Mouse (Mus musculus) intestine, embryonic 15.5 days (tissue): ENCODE data around the gene Gm14214. TPM values are rescaled to one million over a fixed set of nuclear protein-coding genes. Genes with fewer than 3 reads are reported as not detected.

ENCODE experiments used
- ATAC-seq: fragments of 200-750 bp; cut with Nextera tagmentation; 2 replicates; pipeline ENCODE4 v1.8.0; 2017; ENCODE audit warnings: moderate TSS enrichment, moderate library complexity
- H3K27ac ChIP-seq: fragments of 300-500 bp; sonication (generic); 2 replicates; pipeline ENCODE4 v1.5.1; 2015; ENCODE audit warnings: mild to moderate bottlenecking, inconsistent platforms
- H3K27me3 ChIP-seq: fragments of 300-500 bp; sonication (generic); replicated peaks from 2 replicates; pipeline ENCODE4 v1.6.1; 2015; ENCODE audit warnings: inconsistent platforms
- H3K36me3 ChIP-seq: fragments of 300-500 bp; sonication (generic); 2 replicates; pipeline ENCODE4 v1.6.1; 2015; ENCODE audit warnings: inconsistent platforms
- H3K4me1 ChIP-seq: fragments of 300-500 bp; sonication (generic); replicated peaks from 2 replicates; pipeline ENCODE4 v1.6.1; 2015; ENCODE audit warnings: inconsistent platforms
- H3K4me2 ChIP-seq: fragments of 300-500 bp; sonication (generic); replicated peaks from 2 replicates; pipeline ENCODE4 v1.6.1; 2015; ENCODE audit warnings: mild to moderate bottlenecking, inconsistent platforms
- H3K4me3 ChIP-seq: fragments of 300-500 bp; sonication (generic); replicated peaks from 2 replicates; pipeline ENCODE4 v1.5.1; 2015; ENCODE audit warnings: inconsistent platforms
- H3K9ac ChIP-seq: fragments of 300-500 bp; sonication (generic); 2 replicates; pipeline ENCODE4 v1.6.1; 2015; ENCODE audit warnings: inconsistent platforms
- H3K9me3 ChIP-seq: fragments of 300-500 bp; sonication (generic); 2 replicates; pipeline ENCODE4 v1.6.1; 2016; ENCODE audit warnings: inconsistent platforms
- WGBS: fragments of 180-500 bp; shearing (Covaris S2); methylation state at CpG from one replicate; pipeline ENCODE4 v1.1.7; 2015; 5-methylcytosine and 5-hydroxymethylcytosine counted together
- polyA plus RNA-seq: library from polyadenylated mRNA; unstranded; fragments of >200 nt; fragmentation: Nextera tagmentation; extraction: Ambion mirVana; gene quantifications from 2 replicates; pipeline ENCODE4 v1.2.1, GENCODE M21; 2015

Gm14214 gene
- polyA plus RNA-seq, 1 experiment from 2014 or later = not detected

- Histone ChIP-seq H3K36me3 (no peaks in the 10 kb centered on the region), H3K9ac (peak overlapping the region; percentile 20; the same call in 1 of the 2 replicates), H3K4me3 (peak overlapping the region; percentile 89), H3K9me3 (no peaks in the 10 kb centered on the region), H3K4me1 (peaks cover 16% of the 10 kb centered on the region; the same call in 1 of the 2 replicates), H3K27ac (no peak overlapping the region), H3K27me3 (no peaks in the 10 kb centered on the region), H3K4me2 (peak overlapping the region; percentile 54)
- ATAC-seq = no peak
- 6% methylated on average over 14 of the region's 14 CpGs for WGBS
Measured at GRCm38 (mm10) chr2:154789977-154790655, 20.3 kb upstream of the Gm14214 start.

DNA sequence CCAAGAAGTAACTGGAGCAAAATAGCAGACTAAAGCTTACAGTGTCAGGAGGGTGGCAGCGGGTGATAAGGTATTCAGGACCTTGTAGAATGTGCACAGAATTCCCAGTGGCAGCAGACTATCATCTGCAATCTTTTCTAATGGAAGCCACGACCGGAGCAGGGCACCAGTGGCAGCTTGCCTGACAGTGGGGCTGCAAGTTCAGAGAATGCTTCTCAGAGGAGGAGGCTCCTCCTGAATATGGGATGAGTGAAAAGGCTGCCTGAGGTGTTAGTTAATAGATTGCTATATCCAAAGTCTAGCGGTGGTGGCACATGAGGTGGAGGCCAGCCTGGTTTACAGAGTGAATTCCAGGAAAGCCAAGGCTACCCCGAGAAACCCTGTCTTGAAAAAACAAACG is 19.6 kb upstream of the Gm14214 start:
- 67% methylated on average over 6 of the region's 6 CpGs for WGBS
- no peak overlapping the region for H3K27ac ChIP-seq
- peaks cover 14% of the 10 kb centered on the region; the same call in 1 of the 2 replicates for H3K4me1 ChIP-seq
- H3K4me2 ChIP-seq = no peak overlapping the region
- no peaks in the 10 kb centered on the region for H3K36me3 ChIP-seq
- no peak for ATAC-seq
- no peaks in the 10 kb centered on the region for H3K27me3 ChIP-seq
- H3K9me3 ChIP-seq = no peaks in the 10 kb centered on the region
- H3K9ac ChIP-seq = no peak overlapping the region
- no peak overlapping the region for H3K4me3 ChIP-seq

- no peaks in the 10 kb centered on the region for H3K36me3 ChIP-seq
- H3K4me2 ChIP-seq = no peak overlapping the region
- H3K27me3 ChIP-seq = no peaks in the 10 kb centered on the region
- no peak overlapping the region for H3K9ac ChIP-seq
- H3K9me3 ChIP-seq = no peaks in the 10 kb centered on the region
- H3K4me3 ChIP-seq = no peak overlapping the region
- 76% methylated on average over 11 of the region's 11 CpGs for WGBS
- ATAC-seq = no peak
- no peak overlapping the region for H3K27ac ChIP-seq
- 0 out of 2 replicates have a peak, but pooled peaks cover 2% of the 10 kb centered on the region for H3K4me1 ChIP-seq
Measured at GRCm38 (mm10) chr2:154786776-154787175, 16.9 kb upstream of the Gm14214 start.

DNA sequence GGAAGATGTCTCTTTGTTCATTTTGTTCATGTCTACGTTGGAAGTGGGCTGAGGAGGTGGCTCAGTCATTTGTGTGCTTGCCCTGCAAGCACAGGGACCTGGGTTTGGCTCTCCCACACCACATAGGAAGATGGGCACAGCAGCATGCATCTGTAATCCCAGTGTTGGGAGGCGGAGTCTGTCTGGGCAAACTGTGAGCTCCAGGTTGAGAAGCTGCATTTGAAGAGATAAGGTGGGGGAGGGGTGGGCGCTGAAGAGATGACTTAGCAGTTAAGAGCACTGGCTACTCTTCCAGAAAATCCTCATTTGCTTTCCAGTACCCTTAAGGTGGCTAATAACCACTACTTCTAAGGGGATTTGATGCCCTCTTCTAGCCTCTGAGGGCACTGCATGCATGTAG is 16.4 kb upstream of the Gm14214 start:
- WGBS = 62% methylated on average over 3 of the region's 3 CpGs
- no peak for ATAC-seq
- Histone ChIP-seq H3K4me2 (no peak overlapping the region), H3K4me3 (no peak overlapping the region), H3K9me3 (no peaks in the 10 kb centered on the region), H3K36me3 (no peaks in the 10 kb centered on the region), H3K4me1 (0 out of 2 replicates have a peak, but pooled peaks cover 2% of the 10 kb centered on the region), H3K9ac (no peak overlapping the region), H3K27me3 (no peaks in the 10 kb centered on the region), H3K27ac (no peak overlapping the region)

DNA sequence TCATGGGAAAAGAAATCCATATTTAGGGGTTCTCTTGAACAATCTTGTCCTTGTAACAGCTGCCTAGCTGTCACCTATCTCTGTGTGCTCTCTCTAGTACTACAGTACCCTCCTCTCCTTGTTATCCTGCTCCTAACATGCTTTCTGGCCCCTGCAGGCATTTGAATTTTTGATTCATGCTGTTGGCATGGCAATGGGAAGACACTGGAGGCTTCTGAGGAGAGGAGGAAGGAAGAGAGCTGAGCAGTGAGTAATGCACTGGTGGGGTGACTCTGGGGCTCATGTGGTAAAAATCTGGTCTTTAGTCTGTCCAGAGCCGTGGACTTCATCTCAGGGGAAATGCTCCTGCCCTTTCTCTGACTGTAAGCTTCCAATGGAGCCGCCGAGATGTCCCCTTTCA is 15.5 kb upstream of the Gm14214 start:
- WGBS = 67% methylated on average over 3 of the region's 3 CpGs
- ATAC-seq = no peak
- 0 out of 2 replicates have a peak, but pooled peaks cover 2% of the 10 kb centered on the region for H3K4me1 ChIP-seq

GRCm38 (mm10) chr2:154782856-154783650 is 13.2 kb upstream of the Gm14214 start:
- 67% methylated on average over 17 of the region's 17 CpGs for WGBS
- no peak overlapping the region for H3K4me2 ChIP-seq
- ATAC-seq = no peak
- H3K9ac ChIP-seq = no peak overlapping the region
- H3K4me3 ChIP-seq = no peak overlapping the region
- H3K36me3 ChIP-seq = no peaks in the 10 kb centered on the region
- H3K27ac ChIP-seq = no peak overlapping the region
- no peaks in the 10 kb centered on the region for H3K4me1 ChIP-seq
- H3K9me3 ChIP-seq = no peaks in the 10 kb centered on the region
- H3K27me3 ChIP-seq = no peaks in the 10 kb centered on the region

More for the DNA sequence above, 15.5 kb upstream of the Gm14214 start:
- Histone ChIP-seq H3K9me3 (no peaks in the 10 kb centered on the region), H3K9ac (no peak overlapping the region), H3K4me3 (no peak overlapping the region), H3K4me2 (no peak overlapping the region), H3K27me3 (no peaks in the 10 kb centered on the region), H3K36me3 (no peaks in the 10 kb centered on the region), H3K27ac (no peak overlapping the region)

DNA sequence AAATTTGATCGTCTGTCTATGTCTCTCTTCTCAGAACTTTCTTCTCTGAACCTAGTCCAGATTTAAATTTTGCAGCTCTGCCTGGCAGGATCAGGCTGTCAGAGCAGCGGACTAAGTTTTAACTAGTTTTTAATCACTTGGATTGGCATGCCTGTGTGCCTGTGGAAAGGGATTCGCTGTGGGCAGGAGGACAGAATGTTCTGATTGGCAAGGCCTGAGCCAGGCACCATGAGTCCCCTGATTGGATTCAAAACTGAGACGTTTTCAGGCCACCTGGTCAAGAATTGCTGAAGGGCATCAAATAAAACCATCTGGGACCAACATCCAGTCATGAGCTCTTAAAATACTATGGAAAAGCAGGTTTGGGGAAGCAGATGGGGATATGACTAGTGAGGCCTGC is 12.5 kb upstream of the Gm14214 start:
- Histone ChIP-seq H3K27ac (no peak overlapping the region), H3K4me2 (no peak overlapping the region), H3K36me3 (no peaks in the 10 kb centered on the region), H3K27me3 (no peaks in the 10 kb centered on the region), H3K4me1 (no peaks in the 10 kb centered on the region), H3K4me3 (no peak overlapping the region), H3K9me3 (no peaks in the 10 kb centered on the region), H3K9ac (no peak overlapping the region)
- no peak for ATAC-seq
- 73% methylated on average over 4 of the region's 4 CpGs for WGBS

- H3K4me2 ChIP-seq = no peak overlapping the region
- H3K27me3 ChIP-seq = no peaks in the 10 kb centered on the region
- no peak for ATAC-seq
- no peaks in the 10 kb centered on the region for H3K4me1 ChIP-seq
- no peaks in the 10 kb centered on the region for H3K36me3 ChIP-seq
- WGBS = 52% methylated on average over 3 of the region's 3 CpGs
- H3K4me3 ChIP-seq = no peak overlapping the region
- H3K9ac ChIP-seq = no peak overlapping the region
- no peak overlapping the region for H3K27ac ChIP-seq
- H3K9me3 ChIP-seq = no peaks in the 10 kb centered on the region
Measured at GRCm38 (mm10) chr2:154779648-154780047, 9.8 kb upstream of the Gm14214 start.

DNA sequence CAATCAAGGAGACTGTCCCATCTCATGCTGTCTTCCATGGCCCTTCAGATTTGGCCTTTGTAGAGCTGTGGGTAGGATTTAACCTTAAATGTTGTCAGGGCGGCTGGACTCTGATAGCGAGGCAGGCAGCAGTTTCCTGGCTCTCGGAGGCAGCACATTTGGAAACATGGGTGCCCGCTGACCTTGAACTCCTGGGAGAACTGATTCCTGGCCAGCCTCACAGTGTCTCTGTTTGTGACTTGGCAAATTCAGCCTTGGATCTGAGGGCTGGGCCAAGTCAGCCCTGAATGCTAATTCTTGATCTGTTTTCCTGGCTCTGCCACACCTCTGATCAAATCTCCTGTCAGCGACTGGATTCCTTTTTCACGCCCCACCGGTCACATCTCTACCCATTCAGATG is 6.7 kb upstream of the Gm14214 start:
- H3K9me3 ChIP-seq = no peaks in the 10 kb centered on the region
- no peak overlapping the region for H3K4me2 ChIP-seq
- no peaks in the 10 kb centered on the region for H3K36me3 ChIP-seq
- H3K4me3 ChIP-seq = no peak overlapping the region
- no peak overlapping the region for H3K9ac ChIP-seq
- H3K27ac ChIP-seq = no peak overlapping the region
- ATAC-seq = no peak
- WGBS = 70% methylated on average over 7 of the region's 7 CpGs
- H3K4me1 ChIP-seq = no peaks in the 10 kb centered on the region
- no peaks in the 10 kb centered on the region for H3K27me3 ChIP-seq

DNA sequence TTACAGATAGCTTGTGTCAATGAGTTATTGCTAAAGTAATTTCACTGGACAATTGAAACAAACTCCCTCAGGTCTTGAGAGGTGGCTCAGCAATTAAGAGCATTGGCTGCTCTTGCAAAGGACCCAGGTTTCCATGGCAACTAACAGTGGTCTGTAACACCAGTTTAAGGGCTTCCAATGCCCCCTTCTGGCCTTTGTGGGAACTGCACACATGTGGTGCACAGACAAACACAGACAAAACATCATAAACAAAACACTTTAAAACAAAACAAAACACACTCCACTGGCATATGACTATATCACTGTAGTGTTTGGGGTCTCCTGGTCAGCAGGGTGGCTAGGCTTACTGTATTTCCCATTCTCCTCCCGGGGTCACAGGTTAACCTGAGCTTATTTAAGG is 4.2 kb upstream of the Gm14214 start:
- H3K9me3 ChIP-seq = no peaks in the 10 kb centered on the region
- no peak overlapping the region for H3K9ac ChIP-seq
- no peak overlapping the region for H3K4me3 ChIP-seq
- no peak for ATAC-seq
- WGBS = 78% methylated on average over 1 of the region's 1 CpGs
- no peaks in the 10 kb centered on the region for H3K4me1 ChIP-seq
- H3K27ac ChIP-seq = no peak overlapping the region
- no peaks in the 10 kb centered on the region for H3K36me3 ChIP-seq
- no peak overlapping the region for H3K4me2 ChIP-seq
- H3K27me3 ChIP-seq = no peaks in the 10 kb centered on the region

DNA sequence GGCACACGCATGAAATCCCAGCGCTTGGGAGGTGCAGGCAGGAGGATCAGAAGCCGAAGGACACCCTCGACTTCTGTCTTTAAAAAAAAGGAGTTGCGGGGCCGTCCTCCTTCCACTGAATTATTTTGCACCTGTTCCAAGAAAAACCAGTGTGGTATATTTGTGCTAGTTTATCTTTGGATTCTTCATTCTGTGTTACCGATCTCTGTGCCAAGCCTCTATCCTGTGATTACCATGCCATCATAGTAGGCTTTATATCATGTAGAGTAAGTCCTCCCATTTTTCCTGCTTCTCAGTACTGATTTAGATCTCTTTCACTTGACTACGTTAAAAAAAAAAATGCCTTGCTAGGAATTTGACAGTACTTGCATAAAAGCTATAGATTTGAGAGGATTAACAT is 1.8 kb upstream of the Gm14214 start:
- ATAC-seq = no peak
- Histone ChIP-seq H3K4me2 (no peak overlapping the region), H3K4me3 (no peak overlapping the region), H3K9me3 (no peaks in the 10 kb centered on the region), H3K27me3 (no peaks in the 10 kb centered on the region), H3K27ac (no peak overlapping the region), H3K36me3 (no peaks in the 10 kb centered on the region), H3K9ac (no peak overlapping the region), H3K4me1 (no peaks in the 10 kb centered on the region)
- WGBS = 78% methylated on average over 8 of the region's 8 CpGs

GRCm38 (mm10) chr2:154767051-154767450 is 2.8 kb downstream of the Gm14214 start:
- Histone ChIP-seq H3K9ac (no peak overlapping the region), H3K4me3 (no peak overlapping the region), H3K27ac (no peak overlapping the region), H3K4me1 (0 out of 2 replicates have a peak, but pooled peaks cover 7% of the 10 kb centered on the region), H3K27me3 (no peaks in the 10 kb centered on the region), H3K9me3 (no peaks in the 10 kb centered on the region), H3K4me2 (no peak overlapping the region), H3K36me3 (no peaks in the 10 kb centered on the region)
- ATAC-seq = no peak
- 89% methylated on average over 6 of the region's 6 CpGs for WGBS
